Mouse (Mus musculus) erythroblast, embryonic 14.5 days (primary cell): ENCODE measurements around the gene Eif4b. TPM values are rescaled to one million over a fixed set of nuclear protein-coding genes. Genes with fewer than 3 reads are reported as not detected.
"Not testable (repeated sequence)": the region's sequence is repeated elsewhere in the genome, so short reads cannot be mapped to it uniquely, and the experiment has no call there.

Experiments
- H3K27me3 ChIP-seq: 2 replicates; pipeline ENCODE4 v1.6.1; 2012; ENCODE audit warnings: inconsistent platforms; ENCODE audit not compliant: control insufficient read depth
- H3K36me3 ChIP-seq: 2 replicates; pipeline ENCODE4 v1.6.1; 2012; ENCODE audit warnings: mild to moderate bottlenecking, inconsistent platforms; ENCODE audit not compliant: control insufficient read depth
- H3K4me1 ChIP-seq: 2 replicates; pipeline ENCODE4 v1.6.1; 2012; ENCODE audit warnings: inconsistent platforms; ENCODE audit not compliant: control insufficient read depth
- H3K4me3 ChIP-seq: replicated peaks from 2 replicates; pipeline ENCODE3; 2012; ENCODE audit warnings: moderate library complexity, mild to moderate bottlenecking, inconsistent platforms
- H3K9me3 ChIP-seq: 2 replicates; pipeline ENCODE4 v1.6.1; 2012; ENCODE audit warnings: low read length, inconsistent platforms, mixed read lengths; ENCODE audit not compliant: control insufficient read depth
- GATA1 ChIP-seq: IDR thresholded peaks from 2 replicates; pipeline ENCODE4 v1.6.1; 2012; ENCODE audit warnings: low read length, inconsistent platforms, mixed read lengths
- TAL1 ChIP-seq: IDR thresholded peaks from 3 replicates; pipeline ENCODE4 v1.6.1; 2012; ENCODE audit warnings: low read length, inconsistent platforms, mixed read lengths
- polyA plus RNA-seq: library from polyadenylated mRNA; stranded (reverse); fragments of >175 nt; gene quantifications from 2 replicates; pipeline ENCODE4 v1.2.3, GENCODE M21; 2012

Eif4b gene
- polyA plus RNA-seq, 1 experiment, result 8.3 TPM

DNA sequence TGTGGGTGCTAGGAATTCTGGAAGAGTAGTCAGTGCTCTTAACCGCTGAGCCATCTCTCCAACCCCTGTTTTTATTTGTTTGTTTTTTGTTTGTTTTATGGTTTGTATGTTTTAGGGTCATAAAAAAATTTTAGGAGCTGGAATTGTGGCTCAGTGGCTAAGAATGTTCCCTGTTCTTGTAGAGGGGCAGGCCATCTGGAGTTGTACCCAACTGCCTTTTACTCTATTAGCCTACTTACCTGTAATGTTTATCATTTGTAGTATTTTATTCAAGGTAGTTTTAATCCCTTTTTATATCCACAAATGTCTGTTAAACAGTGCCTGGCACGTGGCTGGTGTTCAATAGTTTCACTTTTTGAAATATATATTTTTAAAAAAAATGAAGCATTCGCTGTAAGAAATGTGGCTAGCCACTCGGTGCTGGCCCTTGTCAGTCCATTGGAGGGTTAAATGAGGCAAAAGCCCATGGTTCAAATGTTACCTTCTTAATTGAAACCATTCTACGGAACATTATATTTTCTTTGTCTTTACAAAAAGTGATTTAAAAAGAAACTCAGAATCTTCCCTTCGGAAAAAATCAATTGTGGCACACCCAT lies 512 bp upstream of the Eif4b start:
- Histone ChIP-seq H3K4me1 (peaks cover 58% of the 10 kb centered on the region), H3K4me3 (peak overlapping the region; percentile 89), H3K9me3 (no peaks in the 10 kb centered on the region), H3K27me3 (peaks cover 6% of the 10 kb centered on the region), H3K36me3 (peaks cover 7% of the 10 kb centered on the region)
- TF ChIP-seq GATA1, result no peak
- no peak for TF ChIP-seq TAL1

- peaks cover 16% of the 10 kb centered on the region for H3K36me3 ChIP-seq
- H3K4me3 ChIP-seq, result peak overlapping the region; percentile 89
- no peaks in the 10 kb centered on the region; the same call in 1 of the 2 replicates for H3K27me3 ChIP-seq
- H3K4me1 ChIP-seq, result peaks cover 64% of the 10 kb centered on the region
- no peak for TF ChIP-seq GATA1
- no peak for TF ChIP-seq TAL1
- H3K9me3 ChIP-seq, result no peaks in the 10 kb centered on the region
Measured at GRCm38 (mm10) chr15:102074070-102074731, 628 bp downstream of the Eif4b start.

DNA sequence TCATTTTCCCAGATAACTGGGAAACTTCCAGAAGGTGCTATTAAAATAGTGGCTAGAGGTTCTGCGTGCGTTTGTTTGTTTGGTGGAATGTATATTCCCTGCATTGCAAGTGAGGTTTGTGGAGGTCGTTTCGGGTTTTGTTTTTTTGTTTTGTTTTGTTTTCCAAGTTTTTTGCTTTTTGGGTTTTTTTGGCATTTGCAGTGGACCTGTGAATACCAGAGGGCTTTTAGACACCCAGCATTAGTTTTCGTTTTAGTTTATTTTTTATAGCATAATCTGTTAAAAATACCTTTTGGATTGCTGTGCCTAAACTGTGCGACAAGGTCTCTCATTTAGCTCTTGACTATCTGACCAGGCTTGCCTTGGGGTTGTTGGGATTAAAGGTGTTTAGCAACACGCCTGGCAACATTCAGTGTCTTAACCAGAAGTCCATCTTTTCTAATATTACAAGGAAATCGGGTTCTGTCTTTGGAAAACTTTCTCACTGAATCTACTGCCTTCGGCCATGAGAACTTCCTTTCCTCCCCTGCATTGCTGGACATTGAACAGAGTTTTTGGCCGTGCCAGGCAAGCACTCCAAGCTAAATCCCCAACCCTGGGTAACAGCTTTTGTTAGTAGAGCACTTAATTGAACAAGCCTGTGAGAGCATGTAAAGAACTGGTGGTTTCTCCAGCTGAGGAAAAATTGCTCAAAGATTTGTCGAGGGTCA lies 1.5 kb downstream of the Eif4b start:
- Histone ChIP-seq H3K27me3 (no peaks in the 10 kb centered on the region), H3K36me3 (peaks cover 22% of the 10 kb centered on the region), H3K9me3 (no peaks in the 10 kb centered on the region), H3K4me1 (peaks cover 67% of the 10 kb centered on the region), H3K4me3 (peak overlapping the region; percentile 89)
- no peak for TF ChIP-seq GATA1
- TF ChIP-seq TAL1, result no peak

GRCm38 (mm10) chr15:102077111-102077677 lies 3.6 kb downstream of the Eif4b start:
- Histone ChIP-seq H3K36me3 (peaks cover 44% of the 10 kb centered on the region), H3K9me3 (no peaks in the 10 kb centered on the region), H3K27me3 (no peaks in the 10 kb centered on the region), H3K4me1 (peaks cover 53% of the 10 kb centered on the region), H3K4me3 (no peak overlapping the region)
- TF ChIP-seq TAL1, result no peak
- no peak for TF ChIP-seq GATA1

- TF ChIP-seq GATA1 (no peak), TAL1 (no peak)
- Histone ChIP-seq H3K4me3 (no peak overlapping the region), H3K27me3 (no peaks in the 10 kb centered on the region), H3K36me3 (peaks cover 64% of the 10 kb centered on the region), H3K9me3 (no peaks in the 10 kb centered on the region), H3K4me1 (peaks cover 42% of the 10 kb centered on the region)
Measured at GRCm38 (mm10) chr15:102079221-102079620, 5.6 kb downstream of the Eif4b start.

DNA sequence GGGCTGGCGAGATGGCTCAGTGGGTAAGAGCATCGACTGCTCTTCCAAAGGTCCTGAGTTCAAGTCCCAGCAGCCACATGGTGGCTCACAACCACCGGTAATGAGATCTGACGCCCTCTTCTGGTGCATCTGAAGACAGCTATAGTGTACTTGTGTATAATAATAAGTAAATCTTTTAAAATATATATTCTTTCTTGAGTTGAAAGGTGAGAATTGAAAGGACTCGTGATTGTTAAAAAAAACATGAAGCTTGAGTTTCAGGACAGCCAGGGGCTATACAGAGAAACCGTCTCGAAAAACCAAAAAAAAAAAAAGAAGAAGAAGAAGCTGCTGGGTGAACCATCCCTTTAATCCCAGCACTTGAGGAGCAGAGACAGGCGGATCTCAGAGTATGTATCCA lies 6.4 kb downstream of the Eif4b start:
- not testable (repeated sequence) for H3K4me3 ChIP-seq, H3K9me3 ChIP-seq, H3K27me3 ChIP-seq
- Histone ChIP-seq H3K36me3 (peaks cover 71% of the 10 kb centered on the region), H3K4me1 (peaks cover 35% of the 10 kb centered on the region)

DNA sequence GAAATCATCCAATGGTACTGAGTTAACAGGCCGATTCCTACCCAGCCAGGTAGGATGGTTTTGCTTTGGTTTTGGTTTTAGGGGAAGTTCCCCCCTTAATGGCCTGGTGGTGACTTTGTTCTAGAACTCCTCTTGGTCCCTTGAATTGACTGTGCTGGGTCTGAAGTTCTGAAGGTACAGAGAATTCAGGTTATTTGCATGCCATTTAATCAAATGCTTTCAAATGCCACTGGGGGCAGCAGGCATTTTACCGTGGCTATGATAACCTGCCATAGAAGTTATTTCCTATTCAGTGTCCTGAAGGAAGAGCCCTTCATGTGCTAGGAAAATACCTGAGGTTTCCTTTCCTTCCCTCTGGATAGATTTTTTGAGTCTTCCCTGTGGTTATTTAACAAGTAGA lies 6.9 kb downstream of the Eif4b start:
- Histone ChIP-seq H3K9me3 (no peaks in the 10 kb centered on the region), H3K4me3 (no peak overlapping the region), H3K27me3 (no peaks in the 10 kb centered on the region), H3K36me3 (peaks cover 76% of the 10 kb centered on the region), H3K4me1 (peaks cover 30% of the 10 kb centered on the region)
- TF ChIP-seq GATA1, result no peak

- no peaks in the 10 kb centered on the region for H3K27me3 ChIP-seq
- H3K4me3 ChIP-seq, result no peak overlapping the region
- TF ChIP-seq TAL1, result no peak
- TF ChIP-seq GATA1, result no peak
- H3K36me3 ChIP-seq, result peaks cover 93% of the 10 kb centered on the region
- H3K9me3 ChIP-seq, result no peaks in the 10 kb centered on the region
- peaks cover 15% of the 10 kb centered on the region for H3K4me1 ChIP-seq
Measured at GRCm38 (mm10) chr15:102082148-102082547, 8.6 kb downstream of the Eif4b start.

DNA sequence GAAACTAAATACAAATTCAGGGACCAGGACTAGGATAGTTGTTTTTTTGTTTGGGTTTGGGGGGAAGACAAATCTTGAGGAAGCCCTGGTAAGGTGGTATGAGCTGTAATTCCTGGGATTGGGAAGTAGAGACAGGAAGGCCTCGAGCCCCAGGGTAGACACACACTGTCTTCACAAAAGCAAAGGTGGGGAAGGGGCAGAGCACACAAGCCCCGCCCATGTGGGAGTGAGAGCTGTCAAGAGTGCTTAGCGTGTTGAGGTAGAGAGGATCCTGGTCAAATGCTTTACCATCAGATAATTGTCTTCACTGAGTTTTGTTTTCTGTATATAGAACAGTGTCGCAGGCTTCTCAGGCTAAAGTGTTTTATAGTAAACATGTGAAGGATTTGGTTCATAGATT lies 9.5 kb downstream of the Eif4b start:
- Histone ChIP-seq H3K9me3 (no peaks in the 10 kb centered on the region), H3K27me3 (no peaks in the 10 kb centered on the region), H3K36me3 (peaks cover 96% of the 10 kb centered on the region), H3K4me3 (no peak overlapping the region), H3K4me1 (peaks cover 9% of the 10 kb centered on the region)
- no peak for TF ChIP-seq TAL1
- TF ChIP-seq GATA1, result no peak
